Mouse (Mus musculus) layer of hippocampus, adult 9-11 months (tissue): ENCODE measurements around the gene Lasp1.

Source experiments
- DNase-seq: peaks from one replicate; pipeline ENCODE4 v3.0.0; 2022

The Lasp1 gene

DNA sequence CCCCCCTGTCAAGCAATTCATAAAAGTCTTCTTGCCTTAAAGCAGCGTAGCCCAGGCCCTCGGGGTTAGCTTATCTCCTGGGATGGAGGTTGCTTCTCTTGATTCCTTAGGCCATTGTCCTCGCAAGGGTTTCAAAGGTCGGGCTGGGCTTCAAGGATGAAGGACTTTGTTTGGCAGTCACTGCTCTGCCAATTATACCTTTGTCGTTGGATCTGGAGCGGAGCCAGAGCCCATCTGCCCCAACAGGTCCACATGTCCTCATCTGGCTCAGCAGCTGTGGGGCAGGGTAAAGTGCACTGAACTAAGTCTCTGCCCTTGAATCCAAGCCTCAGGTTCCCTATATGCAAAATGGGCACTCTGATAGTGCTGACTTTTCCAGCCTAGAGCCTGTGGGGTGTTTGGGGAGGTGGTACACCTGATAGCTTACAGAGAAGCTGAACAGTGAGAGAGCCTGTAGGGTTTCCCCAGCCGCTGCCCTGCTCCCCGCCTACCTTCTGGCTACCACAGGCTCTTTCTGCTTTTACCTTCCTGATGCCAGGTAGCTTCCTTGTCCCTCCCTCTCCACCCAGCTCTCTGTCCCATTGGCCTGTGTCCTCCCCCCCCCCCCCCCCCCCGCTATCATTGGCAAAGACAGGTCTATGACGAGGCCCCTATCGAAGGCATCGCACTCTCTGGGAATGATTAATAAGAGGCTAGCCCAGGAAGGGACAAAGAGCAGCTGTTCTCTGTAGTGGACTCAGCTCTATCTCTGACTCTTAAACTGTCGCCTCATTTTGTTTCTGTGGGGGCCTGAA lies 13.0 kb downstream of the Lasp1 start:
- no peak for DNase-seq

DNA sequence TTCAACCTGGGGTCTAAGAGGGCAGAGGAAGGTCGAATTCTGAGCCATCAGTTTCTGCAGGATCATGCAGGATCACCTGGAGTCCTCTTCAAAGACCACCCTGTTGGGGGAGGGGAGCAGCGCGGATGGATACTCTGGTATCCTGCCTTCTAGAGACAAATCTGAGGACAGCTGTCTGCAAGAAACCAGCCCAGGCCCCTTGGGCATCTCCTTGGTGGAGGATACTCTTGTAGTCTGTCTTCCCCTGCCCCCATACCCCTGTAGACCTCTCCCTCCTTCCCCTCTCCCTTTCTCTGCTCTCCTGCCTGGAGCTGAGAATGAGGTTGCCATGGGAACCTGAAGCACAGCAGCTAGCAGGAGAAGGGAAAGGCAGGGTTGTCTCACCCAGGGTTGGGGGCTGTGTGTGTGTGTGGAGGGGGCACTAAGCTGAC lies 13.7 kb downstream of the Lasp1 start:
- no peak for DNase-seq

DNA sequence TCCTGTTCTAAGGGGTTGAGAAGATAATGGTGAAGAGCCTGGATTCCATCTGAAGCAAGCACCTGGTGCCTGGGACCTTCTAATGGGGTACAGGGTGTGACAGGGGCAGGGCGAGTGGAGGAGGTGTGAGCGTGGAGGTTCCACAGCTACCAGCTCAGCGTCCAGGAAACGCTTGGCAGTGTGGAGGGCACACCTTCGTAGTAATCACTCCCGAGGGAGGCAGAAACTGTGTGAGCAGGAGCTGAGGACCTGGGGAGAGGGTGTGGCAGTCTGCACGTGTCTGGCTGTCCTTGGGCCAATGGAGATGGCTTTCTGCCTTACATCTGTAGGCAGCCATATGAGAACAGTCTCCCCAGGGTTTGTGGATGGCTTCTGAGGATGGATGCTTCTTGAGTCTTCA lies 14.3 kb downstream of the Lasp1 start:
- DNase-seq: no peak

DNA sequence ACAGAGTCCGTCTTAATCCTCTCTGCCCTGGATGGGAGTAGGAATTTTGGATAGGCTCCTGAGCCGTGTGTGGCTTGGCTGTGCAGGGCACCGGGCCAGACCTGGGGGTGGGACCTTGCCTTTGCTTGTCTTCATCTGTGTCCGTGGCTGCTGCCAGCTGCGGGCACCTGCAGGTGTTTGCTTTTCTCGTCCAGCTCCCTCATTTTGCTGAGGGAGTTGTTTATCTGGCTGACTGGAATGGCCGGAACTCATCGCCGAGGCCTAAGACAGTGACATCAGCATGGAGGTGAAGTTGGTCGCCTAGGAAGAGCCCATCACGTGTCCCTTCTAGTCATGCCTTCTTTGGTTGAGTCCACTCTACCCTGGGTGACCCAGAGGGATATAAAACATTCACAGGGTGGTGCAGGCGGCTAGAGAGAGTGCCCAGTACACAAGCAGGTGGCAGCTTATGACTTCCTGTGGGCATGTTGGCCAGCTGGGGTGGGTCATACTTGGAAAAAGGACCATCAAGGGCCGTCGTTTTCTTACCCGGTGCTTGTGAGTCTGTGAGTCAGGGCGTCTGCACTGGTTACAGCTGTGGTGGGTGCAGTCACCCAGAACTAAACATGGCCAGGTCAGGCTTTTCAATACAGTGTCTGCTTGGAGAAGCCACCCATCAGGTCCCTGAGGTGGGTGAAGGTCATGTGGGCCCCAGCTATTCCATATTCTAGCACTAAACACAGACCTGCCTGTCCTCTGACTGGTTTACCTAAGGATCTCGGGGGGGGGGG lies 15.1 kb downstream of the Lasp1 start:
- no peak for DNase-seq

DNA sequence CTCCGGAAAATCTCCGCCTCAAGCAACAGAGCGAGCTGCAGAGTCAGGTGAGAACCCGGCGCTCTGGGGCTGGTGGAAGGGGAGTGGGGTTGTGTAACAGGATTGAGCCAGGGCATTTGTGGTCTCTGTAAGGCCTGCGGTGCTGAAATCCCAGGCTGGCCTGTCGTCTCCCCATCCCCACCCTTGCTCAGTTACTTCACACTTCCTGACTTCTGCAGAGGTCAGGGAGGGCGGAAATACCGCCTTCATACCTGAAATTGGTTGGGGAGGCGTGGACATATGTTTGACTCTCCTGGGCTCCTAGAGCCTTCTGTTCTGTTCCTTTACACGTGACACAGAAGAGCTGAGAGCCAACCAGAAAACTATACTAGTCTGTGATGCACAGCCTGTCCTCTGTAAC lies 16.9 kb downstream of the Lasp1 start:
- no peak for DNase-seq

DNA sequence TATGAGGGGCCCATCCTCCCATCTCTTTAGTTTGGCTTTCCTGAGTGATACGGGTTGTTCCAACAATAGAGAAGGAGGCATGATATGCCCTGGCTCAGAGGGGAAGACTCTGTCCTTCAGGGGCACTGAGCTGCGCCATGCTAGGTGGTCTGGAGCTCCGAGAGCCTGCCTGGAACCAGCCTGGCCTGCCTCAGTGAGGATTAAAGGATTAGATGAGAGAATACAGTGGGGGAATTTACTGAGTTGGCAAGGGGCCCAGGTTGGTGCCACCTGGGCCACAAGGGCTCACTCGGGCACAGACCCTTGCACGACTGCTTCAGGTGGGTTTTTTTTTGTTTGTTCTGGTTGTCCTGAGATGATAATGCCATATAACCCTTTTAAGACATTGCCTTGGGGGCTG lies 17.4 kb downstream of the Lasp1 start:
- no peak for DNase-seq

DNA sequence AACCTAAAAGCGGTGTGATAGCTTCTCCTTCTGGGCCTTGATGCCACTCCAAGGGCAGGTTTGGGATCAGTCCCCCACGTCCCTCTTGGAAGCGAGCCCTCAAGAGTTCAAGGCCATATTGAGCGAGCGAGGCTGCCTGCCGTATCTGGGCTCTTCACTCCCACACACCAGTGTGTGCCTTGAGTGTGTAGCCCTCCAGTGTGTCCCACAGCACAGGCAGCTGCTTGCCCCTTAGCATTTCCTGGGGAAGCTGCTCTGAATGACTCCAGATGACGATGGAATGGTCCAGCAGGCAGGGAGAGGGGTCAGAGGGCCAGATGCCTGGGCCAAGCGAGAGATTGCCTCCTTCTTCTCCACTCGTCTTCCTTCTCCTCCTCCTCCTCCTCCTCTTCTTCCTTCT lies 18.1 kb downstream of the Lasp1 start:
- DNase-seq: no peak

DNA sequence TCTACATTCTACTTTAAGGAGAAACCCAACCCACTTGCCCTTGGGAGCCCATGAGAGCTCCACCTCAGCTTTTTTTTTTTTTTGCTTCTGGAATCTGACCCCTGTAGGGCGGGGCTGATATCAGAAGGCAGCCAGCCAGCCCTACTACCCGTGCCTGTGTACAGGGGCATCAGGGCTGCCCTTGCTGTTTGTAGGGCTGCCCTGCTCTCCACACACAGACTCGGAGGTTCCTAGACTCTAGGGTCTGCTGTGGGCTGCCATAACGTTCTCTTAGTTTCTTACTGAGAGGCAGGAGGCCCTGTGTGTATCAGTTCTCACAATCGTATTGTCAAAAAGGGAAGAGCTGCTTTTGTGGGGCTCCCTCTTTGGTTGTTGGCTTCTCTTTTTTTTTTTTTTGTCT lies 18.6 kb downstream of the Lasp1 start:
- no peak for DNase-seq

DNA sequence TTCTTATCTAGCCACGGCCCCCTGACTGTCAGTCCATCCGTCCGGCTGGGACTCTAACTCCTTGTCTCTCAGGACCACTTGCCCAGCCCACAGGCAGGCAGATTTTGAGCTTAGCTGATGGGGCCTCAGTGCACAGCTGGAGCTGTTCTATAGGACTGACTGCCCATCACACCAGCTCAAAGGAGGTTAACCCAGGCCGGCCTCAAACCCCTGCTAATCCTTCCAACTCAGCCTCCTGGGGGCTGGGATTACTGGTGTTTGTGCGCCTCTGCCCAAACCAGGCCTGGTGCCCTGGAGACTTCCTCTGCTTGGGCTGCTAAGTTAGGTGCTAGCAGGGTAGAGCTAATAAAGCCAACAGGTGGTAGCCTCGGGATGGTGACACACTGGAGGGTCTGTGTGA lies 19.2 kb downstream of the Lasp1 start:
- no peak for DNase-seq

DNA sequence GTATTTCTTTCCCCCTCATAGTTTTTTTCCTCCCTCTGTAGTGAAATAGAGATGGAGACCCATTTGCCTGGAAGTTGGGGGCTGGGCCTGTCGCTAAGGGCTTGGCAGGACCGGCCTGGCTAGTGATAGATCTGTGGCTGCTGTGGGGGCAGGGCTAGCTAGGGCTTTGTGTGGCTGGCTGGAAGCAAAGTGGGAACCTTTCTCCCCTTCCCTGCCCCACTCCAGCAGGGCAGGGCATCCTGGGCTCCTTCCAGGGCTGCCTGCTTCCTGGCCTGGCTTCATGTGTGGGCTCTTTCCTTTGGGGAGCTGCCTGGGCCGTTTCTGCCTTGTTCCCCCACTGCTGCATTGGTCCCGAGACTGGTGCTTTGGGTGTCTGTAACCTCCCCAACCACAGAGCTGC lies 19.8 kb downstream of the Lasp1 start:
- peak; percentile 68 for DNase-seq

DNA sequence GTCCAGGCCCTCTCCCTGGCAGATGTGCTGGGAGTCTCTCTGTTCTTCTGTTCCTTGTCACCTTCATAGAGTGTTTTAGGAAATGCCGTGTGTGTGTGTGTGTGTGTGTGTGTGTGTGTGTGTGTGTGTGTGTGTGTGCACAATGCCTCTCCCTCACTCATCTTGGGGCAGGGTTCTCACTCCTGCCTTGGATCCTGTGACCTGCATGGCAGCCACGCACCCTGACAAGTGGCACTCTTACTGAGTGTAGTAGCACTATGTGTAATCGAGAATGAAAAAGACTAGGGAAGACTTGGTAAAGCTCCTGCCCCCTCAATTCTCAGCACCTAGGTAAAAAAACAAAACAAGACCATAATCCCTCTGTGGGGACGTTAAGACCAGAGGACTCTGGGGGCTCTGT lies 20.3 kb downstream of the Lasp1 start:
- no peak for DNase-seq

DNA sequence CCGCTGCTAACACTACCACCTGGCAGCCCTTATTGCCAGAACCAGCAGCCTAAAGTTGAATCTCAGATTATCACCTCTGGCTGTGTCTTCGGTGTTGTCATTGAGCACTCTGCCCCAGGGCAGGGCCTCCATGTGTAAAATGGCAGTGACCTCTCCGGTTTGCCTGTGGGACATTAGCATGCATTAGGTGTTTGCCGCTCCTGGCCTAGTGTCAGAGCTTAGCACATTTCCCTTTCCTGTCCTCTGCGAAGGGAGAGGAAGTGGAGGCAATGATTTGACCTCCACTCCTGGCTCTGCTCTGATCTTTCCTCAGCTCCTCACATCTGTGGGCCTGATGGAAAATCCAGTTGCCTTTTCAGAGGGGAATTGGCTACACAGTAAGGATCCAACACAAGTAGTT lies 21.1 kb downstream of the Lasp1 start:
- no peak for DNase-seq

DNA sequence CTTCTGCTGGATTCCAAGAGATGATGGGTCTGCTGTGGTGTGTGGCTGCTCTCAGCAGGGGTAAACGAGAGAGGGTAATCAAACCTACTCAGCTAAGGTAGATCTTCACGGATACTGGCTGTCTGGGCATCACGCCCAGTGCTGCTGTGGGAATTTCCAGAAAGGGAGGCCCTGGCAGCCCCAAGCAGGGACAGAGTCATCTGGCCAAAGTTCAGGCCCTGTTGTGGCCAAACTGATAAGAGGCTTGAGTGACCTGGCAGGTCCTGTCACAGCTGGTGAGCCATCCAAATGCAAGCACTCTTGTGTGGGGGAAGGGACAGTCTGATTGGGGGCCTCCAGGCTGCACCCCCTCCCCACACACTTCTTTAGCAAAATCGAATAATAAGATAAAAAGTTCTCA lies 22.0 kb downstream of the Lasp1 start:
- no peak for DNase-seq

DNA sequence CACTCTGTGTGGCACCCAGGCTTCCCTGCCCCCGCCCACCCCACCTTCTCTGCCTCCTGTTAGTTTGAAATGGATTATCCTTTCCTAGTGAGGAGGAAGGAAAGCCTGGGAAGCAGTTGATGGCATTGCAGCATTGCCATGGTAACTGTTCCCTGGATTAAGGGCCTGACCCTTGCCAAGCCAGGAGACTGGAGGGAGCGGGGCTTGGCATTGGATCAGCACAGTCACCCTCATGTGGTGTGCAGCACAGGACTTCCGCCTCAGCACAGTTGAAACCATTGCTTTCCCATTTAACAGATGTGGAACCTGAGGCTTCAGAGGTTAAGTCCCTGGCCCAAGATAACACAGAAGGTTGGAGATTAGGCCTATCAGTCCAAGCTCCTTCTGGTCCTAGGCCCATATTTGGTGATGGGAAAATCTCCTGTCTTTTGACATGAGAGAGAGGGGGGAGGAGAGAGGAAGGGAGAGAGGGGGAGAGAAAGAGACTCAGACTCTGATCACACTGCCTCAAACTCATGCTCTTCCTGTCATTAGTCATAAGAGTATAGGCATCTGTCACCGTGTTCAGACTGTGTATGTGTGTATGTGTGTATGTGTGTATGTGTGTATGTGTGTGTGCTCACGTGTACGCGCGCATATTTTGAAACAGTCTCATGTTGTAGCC lies 22.7 kb downstream of the Lasp1 start:
- no peak for DNase-seq

DNA sequence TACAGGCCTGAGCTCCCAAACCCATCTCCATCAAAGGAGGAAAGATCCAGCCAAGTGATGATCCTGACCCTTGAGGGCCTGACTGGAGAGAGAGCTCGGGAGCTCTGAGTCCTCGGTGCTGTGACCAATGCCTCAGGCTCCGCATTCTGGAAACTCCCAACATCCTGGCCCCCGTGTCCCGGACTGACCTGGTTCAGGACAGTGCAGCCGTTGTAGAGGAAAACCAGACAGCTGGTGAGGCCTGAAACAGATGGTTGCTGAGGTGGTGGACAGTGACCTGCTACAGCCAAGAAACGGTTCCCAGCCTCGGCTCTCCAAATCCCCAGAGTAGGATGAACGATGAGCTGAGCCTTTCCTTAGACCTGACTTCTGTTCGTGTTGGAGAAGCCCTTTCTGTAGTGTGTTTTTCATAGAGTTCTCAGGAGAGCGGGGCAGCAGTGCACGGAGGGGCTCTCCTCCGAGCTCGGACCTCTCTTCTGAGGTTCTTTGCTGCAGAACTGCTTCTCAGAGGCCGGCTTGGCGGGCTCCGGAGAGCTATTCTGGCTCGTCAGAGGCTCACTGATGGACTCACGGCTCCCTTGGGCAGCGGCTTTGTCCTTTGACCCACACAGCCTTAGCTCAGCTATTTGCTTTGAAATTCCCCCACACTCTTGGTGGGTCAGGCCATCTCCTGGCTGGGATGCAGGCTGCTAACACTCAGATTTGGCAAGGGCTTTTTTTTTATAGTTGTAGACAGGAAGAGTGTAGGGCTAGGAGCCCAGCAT lies 24.2 kb downstream of the Lasp1 start:
- no peak for DNase-seq

DNA sequence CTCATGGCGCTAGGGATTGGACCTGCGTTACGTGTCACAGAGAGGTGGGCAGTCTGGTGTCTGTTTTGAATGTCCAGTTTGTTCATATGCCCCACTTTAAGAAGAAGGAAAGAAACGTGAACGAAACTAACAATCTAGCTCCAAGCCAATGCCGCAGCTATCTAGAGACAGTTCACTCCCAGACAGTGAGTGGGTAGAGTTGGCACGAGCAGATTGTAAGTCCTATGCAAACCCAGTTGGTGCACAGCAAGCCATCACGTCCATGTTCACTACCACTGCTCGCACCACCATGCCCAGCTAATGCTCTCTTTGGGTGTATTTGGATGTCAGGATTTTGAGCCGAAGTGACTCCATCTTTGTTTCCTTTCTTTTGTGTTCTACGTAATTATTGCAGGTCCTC lies 25.4 kb downstream of the Lasp1 start:
- no peak for DNase-seq

DNA sequence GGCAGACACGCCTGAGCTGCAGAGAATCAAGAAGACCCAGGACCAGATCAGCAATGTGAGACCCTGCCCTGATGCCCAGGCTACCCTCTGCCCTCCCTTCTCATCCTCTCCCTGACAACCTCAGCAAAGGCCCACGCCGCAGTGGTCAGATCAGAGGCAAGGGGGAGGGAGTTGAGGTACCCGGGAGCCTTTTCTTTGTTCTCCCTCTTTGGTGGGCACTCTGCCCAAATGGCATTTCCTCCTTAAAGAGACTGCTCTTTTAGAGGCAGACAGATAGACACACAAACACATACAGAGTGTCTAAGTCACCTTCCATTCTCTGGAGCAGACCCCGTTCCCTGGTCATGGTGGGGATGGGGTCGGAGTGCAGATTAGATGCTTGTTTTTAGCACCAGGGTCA lies 26.1 kb downstream of the Lasp1 start:
- DNase-seq: peak; percentile 59

DNA sequence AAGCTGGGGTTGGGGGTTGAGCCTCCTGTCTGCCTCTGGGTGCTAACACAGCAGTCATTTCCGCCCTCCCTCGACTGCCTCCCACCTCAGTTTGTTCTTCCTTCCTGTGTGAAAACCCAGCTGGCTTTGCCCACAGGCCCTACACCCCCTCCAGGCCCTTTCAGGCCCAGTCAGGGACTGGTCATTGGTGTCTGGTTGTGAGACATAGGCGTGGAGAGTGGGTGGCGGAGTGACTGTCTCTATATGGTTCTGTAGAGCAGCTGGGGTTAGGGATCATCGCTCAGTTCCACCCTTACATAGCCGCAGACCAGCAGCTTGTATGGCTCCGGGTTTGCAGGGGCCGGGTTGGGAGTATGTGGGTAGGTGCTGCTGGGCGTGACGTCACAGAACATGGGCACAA lies 26.5 kb downstream of the Lasp1 start:
- peak; percentile 56 for DNase-seq

DNA sequence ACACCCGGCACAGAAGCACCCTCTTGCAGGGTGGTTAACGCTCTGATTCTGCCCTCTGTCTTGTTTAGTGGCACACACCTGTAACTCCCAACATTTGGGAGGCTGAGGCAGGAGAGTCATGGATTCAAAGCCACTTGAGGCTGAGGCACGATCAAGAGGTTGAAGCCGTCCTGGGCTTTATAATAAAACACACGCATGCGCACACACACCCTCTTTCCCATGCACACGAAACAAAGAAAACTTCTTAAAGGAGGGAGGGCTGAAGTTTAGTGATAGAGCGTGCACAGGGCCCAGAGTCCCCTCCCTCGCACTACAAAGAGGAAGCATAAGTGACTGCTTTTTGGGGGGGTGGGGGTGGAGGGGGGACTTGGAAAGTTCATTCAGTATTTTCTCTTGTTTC lies 27.2 kb downstream of the Lasp1 start:
- DNase-seq: no peak

DNA sequence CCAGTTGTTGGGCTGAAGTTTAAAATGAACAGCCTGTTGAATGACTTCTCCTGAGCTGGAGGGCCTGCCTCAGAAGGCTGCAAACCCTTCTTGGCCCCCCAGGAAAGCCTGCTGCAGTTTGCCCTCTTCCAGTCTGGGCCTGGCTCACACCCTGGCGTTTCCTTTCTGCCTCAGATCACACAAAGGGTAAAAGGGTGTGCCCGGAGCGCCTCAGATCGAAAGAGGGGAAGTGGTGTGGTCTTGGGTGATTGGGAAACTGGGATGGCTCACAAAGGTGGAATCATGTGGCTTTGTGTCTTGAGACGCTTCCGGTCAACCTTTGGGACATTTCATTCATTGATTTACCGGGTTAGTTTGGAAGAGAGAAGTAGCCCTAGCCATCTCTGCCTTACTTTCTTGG lies 27.6 kb downstream of the Lasp1 start:
- DNase-seq: no peak

DNA sequence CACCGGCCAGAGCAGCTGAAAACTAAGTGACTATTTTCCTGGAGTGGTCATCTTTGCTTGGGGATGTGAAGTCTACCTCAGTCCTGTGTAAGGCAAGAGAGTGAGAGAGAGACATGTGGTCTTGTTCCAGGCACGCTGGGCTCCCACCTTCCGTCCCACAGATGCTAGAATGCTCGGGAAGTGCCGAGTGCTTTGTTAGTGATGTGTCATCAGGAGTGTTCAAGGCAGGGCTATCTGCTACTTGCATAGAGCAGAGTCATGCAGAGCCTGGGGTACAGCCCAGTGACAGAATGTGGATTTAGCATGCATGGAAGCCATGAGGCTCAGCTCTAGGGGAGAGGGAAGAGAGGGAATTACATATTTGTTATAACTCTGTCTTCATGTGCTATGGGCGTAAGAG lies 28.9 kb downstream of the Lasp1 start:
- DNase-seq: no peak

DNA sequence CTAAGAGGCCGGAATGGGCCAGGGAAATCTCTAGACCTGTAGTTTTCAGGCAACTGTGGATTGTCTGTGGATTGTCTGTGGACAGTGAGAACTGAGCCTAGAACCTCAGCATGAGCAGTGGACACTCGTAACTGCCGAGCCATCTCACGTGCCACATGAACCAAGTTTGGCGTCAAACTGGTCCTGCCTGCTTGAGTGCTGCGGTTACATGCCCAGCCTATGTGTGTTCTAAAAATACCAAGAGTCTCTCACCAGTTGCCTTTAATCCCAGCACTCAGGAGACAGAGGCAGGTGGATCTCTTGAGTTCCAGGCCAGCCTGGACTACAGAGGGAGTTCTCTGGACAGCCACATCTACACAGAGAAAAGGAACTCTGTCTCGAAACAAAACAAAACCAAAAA lies 30.6 kb downstream of the Lasp1 start:
- no peak for DNase-seq

DNA sequence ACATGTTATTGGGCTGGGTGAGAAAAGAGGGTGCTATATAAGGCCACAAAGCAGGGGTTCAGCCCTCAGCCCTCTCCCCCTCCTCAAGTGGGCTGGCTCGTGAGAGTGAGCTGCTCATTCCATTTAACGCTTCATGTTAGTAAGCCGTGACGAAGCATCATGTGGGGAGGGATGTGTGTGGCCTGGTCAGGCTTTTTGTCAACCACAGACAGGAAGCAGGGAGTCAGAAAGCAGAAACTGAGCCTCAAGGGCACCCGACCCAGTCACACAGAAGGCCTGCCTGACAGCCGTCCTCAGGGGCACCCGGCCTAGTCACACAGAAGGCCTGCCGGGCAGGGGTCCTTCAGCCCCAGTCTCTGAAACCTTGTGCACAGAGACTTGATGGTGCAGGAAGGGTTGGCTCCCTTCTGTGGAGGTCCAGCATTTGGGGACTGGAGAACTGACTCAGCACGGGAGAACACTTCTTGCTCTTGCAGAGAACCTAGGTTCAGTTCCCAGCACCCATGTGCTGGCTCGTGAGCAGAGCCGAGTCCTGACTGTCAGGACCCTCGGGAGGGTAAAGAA lies 31.2 kb downstream of the Lasp1 start:
- DNase-seq: peak; percentile 71
